Mouse (Mus musculus) cerebellum, adult 18-20 months (tissue): ENCODE measurements around the gene Dyrk3.
"Not testable (repeated sequence)": the region's sequence is repeated elsewhere in the genome, so short reads cannot be mapped to it uniquely, and the experiment has no call there.

Source experiments
- DNase-seq, 2 experiments: peaks; one replicate each; pipeline ENCODE4 v3.0.0; 2021

Dyrk3 gene

DNA sequence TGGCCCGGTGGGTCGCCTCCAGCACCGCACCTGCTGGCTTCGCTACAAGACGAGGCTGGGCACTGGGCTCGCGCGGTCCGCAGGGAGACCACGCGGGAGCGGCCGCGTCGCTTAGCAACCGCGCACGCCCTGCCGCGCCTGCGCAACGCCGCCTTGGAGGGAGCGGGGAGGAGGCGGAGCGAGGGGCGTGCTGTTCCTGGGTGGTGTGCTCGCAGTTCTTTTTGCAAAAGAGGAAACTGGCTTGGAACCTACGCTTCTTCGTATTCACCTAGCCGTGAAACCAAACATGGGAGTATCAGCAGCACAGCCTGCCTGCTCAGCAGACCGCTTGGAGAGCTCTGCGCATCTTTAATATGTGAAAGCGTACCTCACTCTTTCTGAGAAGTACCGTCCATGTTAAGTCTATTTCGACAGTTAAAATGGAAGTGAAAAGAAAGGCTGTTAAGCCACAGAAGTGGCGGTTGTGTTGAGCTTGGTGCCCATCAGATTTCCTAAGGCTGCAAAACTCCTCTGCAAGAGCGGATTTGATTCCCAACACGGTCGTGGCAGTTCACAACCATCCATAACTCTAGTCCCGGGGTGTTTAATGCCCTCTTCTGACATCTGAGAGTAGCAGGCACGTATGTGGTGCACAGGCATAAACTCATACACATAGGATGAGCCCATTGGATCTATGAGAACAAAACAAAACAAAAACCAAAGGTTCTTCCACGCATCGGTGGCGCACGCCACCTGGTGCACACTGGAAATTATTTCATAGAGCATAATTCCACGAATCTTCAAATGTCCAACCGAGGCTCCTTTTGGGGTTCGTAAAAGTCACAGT, at the start of gene Dyrk3:
Gene Dyrk3, minus strand, starts transcription at position 150 of the 826 bp plus-strand sequence.
- peak; percentile 87 to 92 for DNase-seq

DNA sequence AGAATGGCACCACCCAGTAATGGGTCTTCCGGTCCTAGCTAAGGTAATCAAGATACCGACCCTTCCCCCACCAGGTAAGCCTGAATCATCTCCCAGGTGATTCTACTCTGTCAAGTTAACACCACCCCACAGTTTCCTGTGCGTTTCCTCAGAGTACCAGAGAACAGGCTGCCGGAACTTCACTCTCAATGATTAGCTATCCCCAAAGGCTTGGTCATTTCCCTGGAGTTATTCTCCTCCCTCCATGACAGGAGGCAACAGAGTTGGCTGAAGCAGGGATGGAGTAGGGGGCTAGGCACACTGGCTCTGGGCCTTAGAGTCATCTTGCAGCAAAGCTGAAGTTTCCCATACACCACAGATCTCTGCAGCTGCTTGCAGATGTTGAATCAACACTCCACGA, 49.7 kb upstream of the Dyrk3 start:
- DNase-seq = no peak

DNA sequence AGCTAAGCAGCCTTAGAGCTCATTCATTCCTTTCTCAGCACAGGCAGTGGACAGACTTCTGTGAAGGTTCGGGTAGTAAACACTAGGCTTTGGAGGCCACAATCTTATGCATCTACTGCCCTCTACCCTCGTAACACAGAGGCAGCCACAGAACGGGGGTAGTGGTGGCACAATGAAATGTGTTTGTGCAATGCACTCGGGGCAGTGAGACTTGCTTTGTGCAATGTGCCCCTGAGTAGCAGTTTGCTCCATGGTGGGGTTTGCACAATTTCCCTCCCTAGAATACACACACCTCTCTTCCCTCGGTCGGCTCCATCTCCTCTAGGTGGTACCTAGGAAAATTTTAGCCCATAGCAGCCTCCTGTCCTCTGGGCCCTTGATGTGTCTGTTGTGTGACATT, 48.9 kb upstream of the Dyrk3 start:
- no peak for DNase-seq

DNA sequence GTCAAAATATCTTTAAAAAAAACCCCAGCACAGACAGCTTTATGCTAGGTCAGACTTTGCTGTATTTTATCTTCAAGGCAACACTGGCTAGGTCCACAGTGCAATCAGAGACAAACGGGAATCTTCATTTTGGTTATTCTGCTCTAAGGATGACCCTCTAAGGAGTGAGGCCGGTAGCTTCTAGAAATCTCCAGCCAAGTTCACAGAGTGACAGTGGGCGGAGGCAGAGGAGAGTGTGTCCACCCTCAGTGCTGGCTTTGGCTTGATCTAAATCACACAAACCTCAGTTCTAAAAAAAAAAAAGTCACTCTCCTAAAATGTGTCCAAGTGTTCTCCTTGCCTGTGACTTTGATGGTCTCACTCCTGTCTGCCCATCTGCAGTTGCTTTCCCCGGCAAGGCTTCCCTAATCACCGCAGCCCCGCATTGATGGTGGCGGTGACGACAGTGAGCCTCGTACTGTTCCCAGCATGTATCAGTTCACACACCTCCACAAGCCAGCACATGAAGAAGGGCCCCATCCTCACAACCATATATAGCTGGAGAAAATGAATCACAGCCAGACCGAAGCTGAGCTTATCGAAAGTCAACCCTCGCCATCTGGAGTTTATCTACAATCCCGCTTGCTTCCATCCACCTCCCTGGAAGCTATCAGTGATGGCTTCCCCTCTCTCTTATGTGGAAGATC, 47.8 kb upstream of the Dyrk3 start:
- DNase-seq = no peak

DNA sequence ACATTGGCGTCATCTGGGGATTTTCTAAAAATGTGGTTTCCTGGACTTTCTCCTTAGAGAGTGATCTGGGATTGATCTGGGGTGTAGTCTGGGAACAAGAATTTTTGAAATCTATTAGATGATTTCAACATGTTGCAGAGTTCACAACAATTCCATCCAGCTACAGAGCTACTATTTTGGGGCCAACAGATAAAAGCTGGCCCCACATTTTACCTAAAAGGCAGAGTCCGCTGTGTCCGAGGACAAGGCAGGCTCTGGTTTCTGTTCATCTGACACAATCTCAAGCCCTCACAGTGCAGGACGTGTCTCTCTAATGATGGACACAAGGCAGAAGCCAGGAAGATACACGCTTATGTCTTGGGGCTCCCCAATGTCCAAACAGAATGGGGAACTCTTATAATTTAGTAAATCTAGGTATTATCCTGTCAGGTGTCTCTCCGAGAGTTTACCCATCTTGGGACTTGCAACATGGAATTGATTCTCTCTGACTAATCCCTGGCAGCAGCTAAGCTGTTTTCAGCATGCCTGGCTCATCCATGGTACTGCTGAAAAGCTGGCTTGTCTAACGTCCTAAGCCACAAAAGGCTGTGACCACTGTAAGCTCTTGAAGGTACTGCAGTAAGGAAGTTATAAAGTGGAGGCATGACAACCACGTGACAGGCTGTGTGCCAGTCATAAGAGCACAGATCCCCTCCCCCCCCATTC, 47.0 kb upstream of the Dyrk3 start:
- no peak for DNase-seq

DNA sequence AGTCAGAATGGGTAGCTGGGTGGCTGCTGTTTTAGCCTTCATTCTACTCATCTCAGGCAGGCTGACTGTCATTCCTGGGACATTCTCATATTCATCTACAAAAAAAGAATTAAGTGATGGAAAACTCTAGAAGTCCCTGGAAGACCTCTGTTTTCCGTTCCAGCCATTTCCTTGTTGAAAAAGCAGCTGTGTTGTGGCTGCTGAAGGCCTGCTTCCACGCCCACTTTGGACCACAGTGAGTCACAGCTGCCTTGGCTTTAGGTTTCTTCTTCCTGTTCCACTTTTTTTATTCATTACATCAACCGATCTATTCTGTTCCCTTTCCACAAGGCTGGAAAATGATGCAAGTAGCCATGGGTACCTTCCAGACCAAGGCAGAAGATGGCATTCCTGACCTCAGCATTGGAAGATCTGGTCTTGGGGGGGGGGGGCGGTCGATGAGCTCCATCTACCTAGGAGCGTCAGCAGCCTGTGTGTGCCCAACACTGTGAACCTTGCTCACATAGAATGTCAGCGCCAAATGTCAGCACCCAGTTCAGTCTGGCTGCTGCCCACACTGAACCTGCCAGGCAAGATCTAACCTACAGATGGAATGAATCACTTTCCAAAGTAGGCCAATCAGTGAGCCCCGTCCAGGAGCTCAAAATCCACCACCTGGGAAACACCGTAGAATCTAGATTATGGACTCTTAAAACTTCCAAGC, 46.3 kb upstream of the Dyrk3 start:
- peak in 1 of 2 experiments; percentile 30 for DNase-seq

DNA sequence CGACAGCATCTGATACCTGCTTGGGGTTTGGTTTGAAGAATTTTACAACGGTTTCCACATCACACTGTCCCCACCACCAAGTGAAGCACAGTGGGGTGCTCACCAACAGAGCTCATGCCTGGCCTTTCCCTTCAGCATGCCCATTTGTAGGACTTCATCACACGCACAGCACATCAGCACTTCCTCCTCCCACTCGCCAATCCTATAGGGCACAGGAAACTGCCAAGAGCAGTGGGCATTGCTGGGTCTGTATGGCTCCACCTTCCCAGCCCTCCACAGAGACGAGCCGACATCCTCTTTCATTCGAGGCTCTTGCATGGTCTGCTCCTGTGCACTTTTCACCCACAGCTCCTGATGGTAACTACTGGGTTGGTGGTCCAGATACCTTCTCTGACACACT, 45.1 kb upstream of the Dyrk3 start:
- DNase-seq = no peak

DNA sequence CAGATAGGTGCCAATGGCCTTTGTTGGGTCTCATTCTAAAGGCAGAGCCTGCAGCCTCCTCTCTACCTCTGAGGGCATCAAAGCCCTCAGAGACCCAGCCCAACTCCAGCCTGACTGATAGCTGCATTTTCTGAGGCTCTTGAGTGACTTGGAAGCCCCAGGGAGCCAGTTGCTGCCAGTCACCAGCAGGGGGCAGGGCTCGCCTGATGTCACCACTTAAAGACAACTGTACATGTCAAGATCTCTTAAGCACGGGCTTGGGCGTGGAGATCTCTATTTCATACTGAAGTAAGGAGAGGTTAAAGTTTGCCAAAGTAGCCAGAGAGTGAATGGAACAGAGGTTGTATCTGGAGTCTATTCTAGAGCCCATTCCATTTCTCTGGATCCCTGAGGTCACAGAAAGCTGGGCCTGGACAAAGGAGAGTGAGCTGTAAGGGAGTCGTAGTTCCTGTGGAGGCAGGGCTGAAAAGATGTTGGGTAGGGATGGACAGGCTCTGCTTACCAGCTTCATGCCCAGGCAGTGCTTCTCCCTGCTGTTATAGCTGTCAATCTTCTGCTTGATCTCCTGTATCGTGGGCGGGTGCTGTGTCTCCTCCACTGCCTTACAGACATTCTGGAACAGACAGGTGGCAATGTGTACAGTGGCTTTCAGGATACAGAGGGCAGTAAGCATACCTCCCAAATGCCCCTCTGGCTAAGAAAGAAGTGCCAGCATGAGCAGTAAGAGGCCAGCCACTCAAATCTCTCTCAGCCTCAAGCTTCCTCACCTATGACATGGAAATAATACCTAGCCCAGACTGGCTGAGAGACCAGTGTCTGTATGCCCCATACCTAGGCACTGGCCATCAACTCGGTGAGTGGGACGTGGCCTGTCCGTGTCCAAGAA, 43.7 kb upstream of the Dyrk3 start:
- peak; percentile 75 to 81 for DNase-seq

DNA sequence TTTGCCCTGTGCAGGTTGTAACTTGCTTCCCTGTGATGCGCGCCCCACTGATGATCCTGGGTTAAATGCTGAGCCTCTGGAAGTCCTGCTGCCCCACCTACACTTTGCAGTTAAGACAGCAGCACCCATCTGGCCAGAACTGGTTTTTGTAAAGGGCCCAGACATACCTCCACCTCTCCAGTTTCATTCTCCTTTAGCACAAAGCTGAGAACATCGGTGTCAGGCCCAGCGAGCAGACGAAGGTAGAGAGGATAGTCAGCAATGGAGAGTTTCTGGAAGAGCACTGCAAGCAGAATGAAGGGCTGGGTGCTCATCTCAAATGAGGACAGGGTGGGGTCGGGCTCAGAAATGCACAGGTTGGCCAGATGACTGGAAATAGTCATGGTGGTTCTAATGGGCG, 42.2 kb upstream of the Dyrk3 start:
- no peak for DNase-seq

DNA sequence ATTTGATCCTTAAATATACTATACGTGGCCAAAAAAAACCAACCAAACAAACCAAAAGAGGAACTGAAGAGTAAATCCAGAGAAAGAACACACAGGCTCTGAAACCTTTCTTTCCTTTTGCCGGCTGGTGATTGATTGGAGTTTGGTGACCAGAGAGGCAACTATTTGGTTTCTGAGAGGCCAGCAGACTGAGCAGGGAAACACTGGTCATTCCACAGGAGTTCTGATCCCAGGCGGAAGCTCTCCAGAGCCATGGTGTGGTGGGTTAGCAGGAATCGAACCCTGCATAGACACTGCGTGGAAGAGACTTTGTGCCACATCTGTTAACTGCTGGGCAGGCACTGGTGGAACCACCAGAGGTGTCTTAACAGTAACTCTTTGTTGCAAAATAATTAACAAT, 39.9 kb upstream of the Dyrk3 start:
- DNase-seq = no peak

DNA sequence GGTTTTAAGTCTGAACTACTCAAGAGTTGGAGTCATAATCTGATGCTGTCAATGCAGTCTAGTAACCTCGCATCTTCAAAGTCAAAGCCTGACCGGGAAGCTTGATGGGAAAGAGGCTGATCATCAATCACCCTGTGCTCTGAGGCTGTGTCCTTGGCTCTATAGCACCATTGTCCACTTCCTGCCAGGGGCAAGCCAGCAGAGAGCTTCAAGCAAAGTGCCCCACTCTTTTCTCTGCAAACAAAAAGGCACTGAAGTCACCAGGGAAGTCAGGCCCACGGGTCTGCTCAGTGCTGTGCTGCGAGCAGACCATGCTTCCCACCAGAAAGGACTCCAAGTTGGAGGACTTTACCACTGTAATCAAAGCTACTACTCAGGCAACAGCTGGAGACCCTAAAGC, 39.1 kb upstream of the Dyrk3 start:
- no peak for DNase-seq

DNA sequence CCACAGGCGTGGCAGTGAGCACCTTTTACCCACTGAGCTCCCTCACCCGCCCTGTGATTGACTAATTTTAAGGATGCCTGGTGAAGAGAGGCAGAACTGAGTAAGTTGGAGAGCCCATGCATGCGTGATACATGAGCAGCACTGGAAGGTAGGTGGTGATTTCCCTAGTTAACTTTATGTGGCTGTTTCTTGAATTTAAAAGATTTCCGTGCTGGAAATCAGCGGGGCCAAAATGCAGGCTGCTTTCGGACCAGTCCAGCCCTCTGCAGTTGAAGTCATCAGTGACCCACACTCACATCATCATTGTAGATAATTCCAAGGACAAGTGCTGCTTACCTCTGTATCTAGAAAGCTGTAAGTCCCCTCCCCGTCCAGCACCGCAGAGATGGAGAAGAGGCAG, 37.7 kb upstream of the Dyrk3 start:
- no peak for DNase-seq

DNA sequence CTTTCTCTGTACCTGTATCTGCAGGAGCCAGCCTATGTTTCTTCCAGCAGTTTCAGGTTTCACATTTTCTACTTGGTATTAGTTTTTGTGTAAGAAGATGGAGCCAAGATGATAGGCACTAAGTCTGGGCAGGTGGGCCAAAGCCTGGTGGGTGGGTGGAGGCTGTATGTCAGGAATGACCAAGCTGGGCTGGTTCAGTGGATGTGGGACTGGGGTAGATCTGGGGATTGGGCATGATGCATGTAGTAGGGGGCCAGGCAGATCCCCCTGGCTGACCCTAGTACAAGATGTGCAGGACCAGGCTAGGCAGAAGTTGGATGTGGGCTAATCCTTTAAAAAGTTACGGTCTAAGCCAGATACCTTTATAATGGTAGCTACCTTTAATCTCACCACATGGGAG, 37.0 kb upstream of the Dyrk3 start:
- DNase-seq = no peak

DNA sequence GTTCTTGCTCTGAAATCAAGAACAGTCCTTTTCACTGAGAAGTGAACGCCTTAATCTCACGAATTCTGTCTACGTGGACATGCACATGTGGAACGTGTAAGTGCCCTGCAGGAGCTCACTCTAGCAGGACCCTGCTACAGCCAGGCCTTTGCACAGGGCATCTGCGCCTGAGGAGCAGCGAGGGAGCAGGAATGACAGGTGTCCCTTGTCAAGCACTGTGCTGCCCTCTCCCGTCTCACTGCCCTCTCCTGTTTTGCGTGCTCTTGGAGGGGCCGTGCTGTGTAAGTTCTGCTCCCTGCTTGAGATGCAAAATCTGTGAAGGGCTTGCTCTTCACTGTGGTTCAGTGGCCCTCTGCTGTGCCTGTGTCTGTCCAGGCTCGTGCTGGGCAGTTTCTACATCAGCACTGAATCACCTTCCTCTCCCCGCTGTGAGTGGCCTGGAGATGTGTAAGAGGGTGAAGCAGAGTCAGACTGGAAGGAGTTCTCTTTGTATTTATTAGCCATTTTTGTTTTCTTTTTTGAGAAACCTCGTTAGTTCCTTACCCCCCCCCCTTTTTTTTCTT, 36.2 kb upstream of the Dyrk3 start:
- peak; percentile 24 to 26 for DNase-seq

DNA sequence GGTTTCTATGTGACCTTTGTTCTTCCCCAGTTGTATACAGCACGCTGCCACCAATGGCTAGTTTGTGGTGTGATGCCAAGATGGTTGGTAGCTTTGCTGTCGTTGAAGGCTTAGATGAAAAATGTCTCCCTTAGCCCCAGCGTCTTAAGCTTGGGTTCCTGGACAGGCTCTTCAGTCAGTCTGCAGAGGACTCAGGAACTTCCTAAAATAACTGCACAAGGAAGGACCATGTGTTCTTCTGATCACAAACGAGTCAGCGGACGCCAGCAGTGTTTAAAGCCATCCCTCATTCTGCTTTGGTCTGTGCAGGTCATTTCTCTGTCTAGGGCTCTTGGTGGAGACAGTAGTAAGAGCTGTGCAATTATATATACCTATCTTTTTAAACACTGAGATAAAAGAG, 35.7 kb upstream of the Dyrk3 start:
- DNase-seq = no peak

DNA sequence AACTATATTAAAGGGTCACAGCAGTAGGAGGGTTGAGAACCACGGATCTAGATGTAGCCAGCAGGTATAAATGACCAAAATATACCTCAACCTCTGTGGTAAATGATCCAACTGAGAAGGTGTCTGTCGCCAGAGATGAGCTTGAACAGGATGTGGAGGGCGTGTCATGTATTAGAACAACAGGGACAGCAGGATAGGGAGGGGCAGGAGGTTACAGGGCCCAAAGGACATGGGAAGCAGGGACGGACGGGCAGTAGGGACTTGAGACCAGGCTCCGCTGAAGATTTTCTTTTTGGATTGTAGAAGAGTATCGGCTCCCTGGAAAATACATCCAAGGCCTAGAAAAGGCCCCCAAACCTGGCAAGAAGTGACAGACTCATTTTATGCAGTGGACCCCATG, 34.9 kb upstream of the Dyrk3 start:
- no peak for DNase-seq

DNA sequence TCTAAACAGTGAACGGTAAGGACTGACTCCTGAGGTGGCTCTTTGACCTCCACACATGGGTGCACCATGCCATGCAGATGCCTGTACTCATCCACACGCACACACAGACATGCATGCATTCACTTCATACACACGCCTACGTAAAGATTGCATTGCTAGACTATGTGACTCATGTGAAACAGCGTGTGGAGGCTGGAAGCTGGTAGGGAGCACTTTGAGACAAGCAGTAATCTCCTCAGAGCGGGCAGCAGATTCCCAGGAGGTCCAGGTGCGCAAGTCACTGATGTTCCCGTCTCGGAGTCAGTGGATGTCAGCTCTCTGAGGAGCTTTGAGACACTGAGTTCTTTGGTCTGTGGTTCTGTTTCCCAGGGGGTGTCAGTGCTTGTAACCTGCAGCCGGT, 29.5 kb upstream of the Dyrk3 start:
- DNase-seq = no peak

DNA sequence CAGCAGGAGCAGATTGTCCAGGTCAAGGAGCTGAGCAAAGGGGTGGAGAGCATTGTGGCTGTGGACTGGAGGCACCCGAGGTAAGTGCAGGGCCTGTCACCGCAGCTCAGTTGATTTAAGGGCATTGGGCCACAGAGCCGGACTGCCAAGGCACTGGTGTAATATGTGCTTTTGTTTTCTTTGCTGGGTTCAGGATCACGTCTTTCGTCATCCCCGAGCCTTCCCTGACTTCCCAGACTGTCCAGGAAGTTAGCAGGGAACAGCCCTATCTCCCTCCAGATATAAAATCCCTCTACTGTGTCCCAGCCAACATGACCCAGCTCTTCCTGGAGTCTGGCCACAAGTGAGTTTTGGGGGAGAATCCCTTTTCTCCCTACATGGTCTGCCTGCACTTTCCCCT, 26.3 kb upstream of the Dyrk3 start:
- DNase-seq = no peak

DNA sequence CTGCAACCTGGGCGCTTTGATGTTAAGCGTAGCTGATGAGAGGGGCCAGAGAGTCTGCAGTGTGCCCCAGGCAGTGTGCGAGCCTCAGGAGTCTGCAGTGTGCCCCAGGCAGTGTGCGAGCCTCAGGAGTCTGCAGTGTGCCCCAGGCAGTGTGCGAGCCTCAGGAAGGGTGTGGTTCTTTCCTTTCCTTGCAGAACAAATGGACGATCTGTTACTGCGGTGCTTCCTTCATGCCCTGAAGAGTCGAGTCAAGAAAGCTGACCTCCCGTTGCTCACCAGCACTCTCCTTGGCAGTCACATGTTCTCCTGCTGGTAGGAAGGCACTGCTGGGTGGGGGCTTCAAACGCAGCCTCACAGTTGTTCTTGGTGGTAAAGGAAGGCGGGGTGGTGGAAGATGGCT, 23.0 kb upstream of the Dyrk3 start:
- DNase-seq = no peak

DNA sequence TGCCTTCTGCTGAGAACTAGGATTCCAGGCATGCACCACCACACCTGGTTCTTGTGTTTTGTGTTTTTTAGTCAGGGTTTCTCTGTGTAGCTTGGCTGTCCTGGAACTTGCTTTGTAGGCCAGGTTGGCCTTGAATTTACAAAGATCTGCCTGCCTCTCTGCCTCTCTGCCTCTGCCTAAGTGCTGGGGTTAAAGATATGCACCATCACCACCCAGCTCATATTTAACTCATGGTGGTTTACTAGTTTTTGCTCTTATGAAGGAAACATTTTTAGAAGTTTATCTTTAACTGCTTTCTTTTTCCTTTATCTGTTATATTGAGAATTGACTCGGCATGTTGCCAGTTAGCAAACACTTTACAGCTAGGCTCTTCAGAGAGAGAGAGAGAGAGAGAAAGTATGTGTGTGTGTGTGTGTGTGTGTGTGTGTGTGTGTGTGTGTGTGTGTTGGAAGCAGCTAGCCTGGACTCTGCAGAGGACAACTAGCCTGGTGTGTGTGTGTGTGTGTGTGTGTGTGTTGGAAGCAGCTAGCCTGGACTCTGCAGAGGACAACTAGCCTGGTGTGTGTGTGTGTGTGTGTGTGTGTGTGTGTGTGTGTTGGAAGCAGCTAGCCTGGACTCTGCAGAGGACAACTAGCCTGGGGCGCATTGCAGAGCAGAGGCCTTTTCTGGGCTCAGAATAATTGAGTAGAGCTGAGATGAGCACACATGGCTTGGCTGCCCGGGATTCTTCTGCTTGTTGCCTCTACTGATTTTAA, 21.6 kb upstream of the Dyrk3 start:
- DNase-seq = not testable (repeated sequence)

DNA sequence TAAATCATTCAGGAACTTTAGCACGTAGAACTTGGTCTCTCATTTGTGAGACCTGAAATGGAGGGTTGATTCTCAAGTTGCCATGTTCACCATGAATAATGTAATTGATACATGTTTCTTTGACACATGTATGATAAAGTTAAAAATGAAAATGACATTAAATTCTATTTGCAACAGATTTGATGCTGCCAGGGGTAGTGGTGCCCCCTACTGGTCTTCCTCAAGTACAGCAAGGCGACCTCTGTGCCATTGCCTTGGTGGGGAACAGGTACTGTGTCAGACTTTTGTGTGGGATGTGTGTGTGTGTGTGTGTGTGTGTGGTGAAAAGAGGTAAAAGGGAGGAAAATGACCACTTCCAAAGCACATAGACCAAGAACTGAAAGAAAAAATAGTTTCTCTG, 17.3 kb upstream of the Dyrk3 start:
- peak; percentile 39 to 53 for DNase-seq
